Mouse (Mus musculus) ES-E14 (cell line): ENCODE measurements around the gene Pomt2. TPM values are rescaled to one million over a fixed set of nuclear protein-coding genes. Genes with fewer than 3 reads are reported as not detected.

Source experiments
- DNase-seq: peaks from one replicate; pipeline ENCODE4 v3.0.0-alpha.2; 2013; ENCODE audit warnings: low read depth, low spot score
- H3K27ac ChIP-seq: 2 replicates; pipeline ENCODE4 v1.5.1; 2012; ENCODE audit warnings: low read depth, mild to moderate bottlenecking, low read length, moderate library complexity, mixed read lengths; ENCODE audit not compliant: poor library complexity, insufficient read depth, severe bottlenecking
- H3K36me3 ChIP-seq: 2 replicates; pipeline ENCODE4 v1.6.1; 2012; ENCODE audit warnings: mild to moderate bottlenecking, low read length, moderate library complexity, mixed read lengths; ENCODE audit not compliant: control insufficient read depth, poor library complexity, insufficient read depth, severe bottlenecking
- H3K4me1 ChIP-seq, 2 experiments: fragments of 150-350 bp in 1 of 2; sonication (generic) in 1 of 2; 2 replicates each; pipeline ENCODE4 v1.6.1; 2012; ENCODE audit warnings: low read length in 2 of 2, mild to moderate bottlenecking in 1 of 2, mixed read lengths in 1 of 2; ENCODE audit not compliant: control insufficient read depth in 2 of 2, insufficient read depth in 2 of 2, poor library complexity in 1 of 2
- H3K4me3 ChIP-seq, 2 experiments: fragments of 150-350 bp in 1 of 2; sonication (generic) in 1 of 2; 2 replicates each; pipeline ENCODE4 v1.5.1; 2012; ENCODE audit warnings: low read length in 2 of 2, low read depth in 1 of 2, mild to moderate bottlenecking in 1 of 2, mixed read lengths in 1 of 2; ENCODE audit not compliant: insufficient read depth in 1 of 2, poor library complexity in 1 of 2, severe bottlenecking in 1 of 2
- H3K9ac ChIP-seq: 2 replicates; pipeline ENCODE4 v1.6.1; 2012; ENCODE audit warnings: low read depth, mild to moderate bottlenecking, low read length, mixed read lengths; ENCODE audit not compliant: poor library complexity, insufficient read depth, severe bottlenecking
- H3K9me3 ChIP-seq: fragments of 150-350 bp; sonication (generic); 2 replicates; pipeline ENCODE4 v1.6.1; 2012; ENCODE audit warnings: low read depth, mild to moderate bottlenecking, low read length; ENCODE audit not compliant: control insufficient read depth, insufficient read depth
- CHD2 ChIP-seq: IDR thresholded peaks from 2 replicates; pipeline ENCODE4 v1.6.1; 2014; ENCODE audit warnings: mild to moderate bottlenecking, low read depth, low read length, inconsistent platforms
- HCFC1 ChIP-seq: IDR thresholded peaks from 2 replicates; pipeline ENCODE4 v1.6.1; 2012; ENCODE audit warnings: low read length, inconsistent platforms, borderline replicate concordance; ENCODE audit not compliant: insufficient read depth
- MAFK ChIP-seq: IDR thresholded peaks from 2 replicates; pipeline ENCODE4 v1.6.1; 2014; ENCODE audit warnings: mild to moderate bottlenecking, low read depth, low read length, inconsistent platforms; ENCODE audit not compliant: insufficient read depth
- ZC3H11A ChIP-seq: IDR thresholded peaks from 2 replicates; pipeline ENCODE4 v1.6.1; 2012; ENCODE audit warnings: low read depth, mild to moderate bottlenecking, inconsistent platforms, low read length, borderline replicate concordance
- ZNF384 ChIP-seq: IDR thresholded peaks from 2 replicates; pipeline ENCODE4 v1.6.1; 2012; ENCODE audit warnings: low read depth, low read length, inconsistent platforms
- in situ Hi-C, 2 experiments: fragments of 600-800 bp; cut with MboI; formaldehyde crosslinking; loops; one replicate each; pipeline ENCODE4 v1.15.1; 2025; ENCODE audit warnings: low sequenced_read_pairs in 2 of 2, inconsistent platforms in 1 of 2; ENCODE audit not compliant: unreplicated experiment in 2 of 2
- total RNA-seq: library from RNA; depleted of rRNA; stranded (reverse); fragments of 300-350 nt; gene quantifications from 2 replicates; pipeline ENCODE4 v1.2.3, GENCODE M21; 2012; rRNA removed

The Pomt2 gene
- 23.9 and 34.3 TPM in 2 replicates for total RNA-seq

DNA sequence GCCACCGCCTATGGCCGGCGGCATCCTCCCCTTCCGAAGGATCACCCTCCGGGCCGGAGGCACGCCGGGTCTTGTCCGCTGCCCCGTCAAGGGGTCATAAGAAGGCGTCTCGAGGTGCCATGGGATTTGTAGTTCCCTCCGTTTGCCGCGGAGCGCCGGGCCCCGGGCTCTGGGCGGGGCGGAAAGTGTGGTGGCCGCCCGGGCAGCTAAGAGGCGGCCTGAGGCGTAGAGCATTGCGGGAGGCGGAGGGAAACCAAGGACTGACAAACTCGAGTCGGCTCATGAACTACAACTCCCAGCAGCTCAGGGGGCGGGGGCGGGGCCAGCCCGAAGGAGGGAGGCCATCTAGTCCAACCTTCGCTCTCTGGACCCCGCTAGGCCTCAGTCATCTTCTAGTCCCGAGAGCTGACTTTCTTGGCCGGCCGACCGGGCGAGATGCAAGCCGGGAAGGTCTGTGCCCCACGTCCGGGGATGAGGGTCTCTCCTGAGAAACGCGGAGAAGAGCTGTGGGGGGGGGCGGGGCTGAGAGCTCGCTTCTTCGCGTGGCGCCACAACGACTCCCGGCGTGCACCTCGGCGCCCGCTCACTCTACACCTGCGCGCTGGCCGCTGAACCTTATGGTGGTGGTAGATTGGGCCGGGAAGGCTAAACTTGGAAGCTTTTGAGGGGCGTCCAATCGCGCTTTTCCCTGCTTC lies at the start of gene Pomt2:
TSS of gene Pomt2 (minus strand) at position 574 of the 695 bp plus-strand sequence.
- Histone ChIP-seq H3K4me3 (peak within 1 kb of the TSS; percentile 97 to 99), H3K36me3 (peaks cover 3% of the 10 kb centered on the region), H3K27ac (peak within 1 kb of the TSS; percentile 83), H3K4me1 (no peaks in the 10 kb centered on the region; a peak in 1 of 4 replicates), H3K9me3 (no peaks in the 10 kb centered on the region; the same call in none of the 2 replicates), H3K9ac (peak within 1 kb of the TSS; percentile 91)
- TF ChIP-seq MAFK (no peak), HCFC1 (peak; percentile 94), CHD2 (no peak), ZNF384 (no peak), ZC3H11A (no peak)
- in situ Hi-C loops = no loop called here
- peak; percentile 92 for DNase-seq

DNA sequence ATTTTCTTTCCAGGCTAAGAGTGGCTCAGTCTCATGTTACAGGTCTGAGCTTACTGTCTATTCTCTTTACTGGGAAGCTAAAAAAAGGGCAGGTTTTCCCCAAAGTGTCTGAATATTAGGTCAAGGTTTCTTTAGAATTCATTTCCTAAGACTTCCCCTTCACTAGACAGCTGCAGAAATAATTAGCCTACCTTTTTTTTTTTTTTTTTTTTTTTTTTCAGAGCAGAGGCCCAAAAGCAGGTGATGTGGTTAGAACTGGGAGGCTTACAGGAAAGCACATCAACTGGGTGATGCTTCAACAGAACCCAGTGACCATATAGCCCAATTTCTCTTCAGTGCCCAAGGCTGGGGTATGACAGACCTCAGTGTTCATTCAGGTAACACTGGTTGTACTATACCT lies 48.5 kb upstream of the Pomt2 start:
- H3K9ac ChIP-seq = no peak overlapping the region
- H3K36me3 ChIP-seq = no peaks in the 10 kb centered on the region
- no peak overlapping the region for H3K27ac ChIP-seq
- TF ChIP-seq HCFC1 = no peak
- TF ChIP-seq ZNF384 = no peak
- TF ChIP-seq CHD2 = no peak
- no peak for TF ChIP-seq MAFK
- TF ChIP-seq ZC3H11A = no peak
- no peak for DNase-seq
- no peaks in the 10 kb centered on the region for H3K9me3 ChIP-seq
- in situ Hi-C loops = no loop called here
- peaks cover 0 to 9% of the 10 kb centered on the region in 2 experiments; a peak in 2 of 4 replicates for H3K4me1 ChIP-seq
- H3K4me3 ChIP-seq = no peak overlapping the region

DNA sequence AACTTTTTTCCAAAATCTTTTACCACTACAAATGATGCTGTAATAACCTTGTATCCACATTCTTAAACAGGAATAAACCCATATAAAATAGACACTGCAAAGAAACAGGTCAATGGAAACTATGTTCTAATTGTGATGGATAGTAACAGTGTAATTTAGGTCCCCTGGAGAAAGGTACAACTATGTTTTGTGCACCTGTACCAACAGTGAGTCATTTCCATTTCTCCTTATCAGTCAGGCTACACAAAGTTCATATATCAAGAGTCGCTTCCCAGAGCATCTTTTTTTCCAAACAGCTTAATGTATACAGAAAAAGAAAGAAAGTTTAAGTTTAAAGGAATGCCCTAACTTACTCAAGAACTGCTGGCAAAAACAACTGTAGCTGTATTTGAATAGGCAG lies 47.3 kb upstream of the Pomt2 start:
- no peak for DNase-seq
- H3K9me3 ChIP-seq = no peaks in the 10 kb centered on the region
- no peak overlapping the region for H3K4me3 ChIP-seq
- no peaks in the 10 kb centered on the region for H3K36me3 ChIP-seq
- peaks cover 0 to 9% of the 10 kb centered on the region in 2 experiments; a peak in 2 of 4 replicates for H3K4me1 ChIP-seq
- no peak overlapping the region for H3K9ac ChIP-seq
- TF ChIP-seq ZNF384 (no peak), HCFC1 (no peak), ZC3H11A (no peak), CHD2 (no peak), MAFK (no peak)
- no peak overlapping the region for H3K27ac ChIP-seq
- in situ Hi-C loops = no loop called here

DNA sequence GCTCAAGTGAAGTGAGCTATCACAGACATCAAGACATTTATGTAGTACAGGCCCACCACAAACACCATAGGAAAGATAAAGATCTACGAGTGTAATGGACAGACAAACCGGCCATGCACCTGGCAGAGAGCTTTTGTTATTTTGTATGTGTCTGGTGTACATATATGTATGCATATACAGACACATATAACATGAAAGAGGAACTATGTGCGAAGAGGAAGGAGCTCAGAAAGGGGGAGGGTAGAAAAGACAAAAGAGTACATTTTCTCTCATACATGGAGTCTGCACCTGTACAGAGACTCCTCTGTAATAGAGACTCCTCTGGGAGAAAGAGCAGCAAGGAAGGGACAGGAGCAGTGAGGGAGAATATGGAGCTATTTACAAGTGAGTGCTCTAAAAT lies 45.2 kb upstream of the Pomt2 start:
- Histone ChIP-seq H3K9ac (no peak overlapping the region), H3K4me3 (no peak overlapping the region), H3K27ac (no peak overlapping the region), H3K9me3 (no peaks in the 10 kb centered on the region), H3K36me3 (no peaks in the 10 kb centered on the region), H3K4me1 (peaks cover 0 to 9% of the 10 kb centered on the region in 2 experiments; a peak in 1 of 4 replicates)
- in situ Hi-C loops = no loop called here
- no peak for TF ChIP-seq MAFK
- TF ChIP-seq ZC3H11A = no peak
- TF ChIP-seq HCFC1 = no peak
- TF ChIP-seq ZNF384 = no peak
- no peak for DNase-seq
